Mouse (Mus musculus) myocyte (in vitro differentiated cells): Measurements from ENCODE around the gene Kpna2. TPM values are rescaled to one million over a fixed set of nuclear protein-coding genes. Genes with fewer than 3 reads are reported as not detected.

Experiments used
- H3K27me3 ChIP-seq: one replicate; pipeline ENCODE4 v1.6.1; 2011; ENCODE audit not compliant: control insufficient read depth, insufficient read depth, insufficient read length
- H3K36me3 ChIP-seq: one replicate; pipeline ENCODE4 v1.6.1; 2011; ENCODE audit not compliant: control insufficient read depth, insufficient read depth
- H3K4me2 ChIP-seq: one replicate; pipeline ENCODE4 v1.6.1; 2011; ENCODE audit warnings: low read depth, control low read depth
- H3K4me3 ChIP-seq: one replicate; pipeline ENCODE4 v1.5.1; 2011; ENCODE audit warnings: mild to moderate bottlenecking, control low read depth, moderate library complexity
- H3K79me2 ChIP-seq: one replicate; pipeline ENCODE4 v1.6.1; 2011; ENCODE audit not compliant: control insufficient read depth, insufficient read depth
- H3ac ChIP-seq: one replicate; pipeline ENCODE4 v1.6.1; 2011; ENCODE audit not compliant: control insufficient read depth, insufficient read length
- CEBPB ChIP-seq: IDR thresholded peaks from 2 replicates; pipeline ENCODE4 v1.6.1; 2011; ENCODE audit warnings: mild to moderate bottlenecking, moderate library complexity; ENCODE audit not compliant: poor library complexity, insufficient read depth, severe bottlenecking
- E2F4 ChIP-seq: IDR thresholded peaks from one replicate; pipeline ENCODE4 v1.6.1; 2011; ENCODE audit warnings: mild to moderate bottlenecking, control low read depth, moderate library complexity; ENCODE audit not compliant: insufficient read depth
- MAX ChIP-seq: IDR thresholded peaks from one replicate; pipeline ENCODE4 v1.6.1; 2011; ENCODE audit warnings: low read depth, mild to moderate bottlenecking, control low read depth
- MYOD1 ChIP-seq, 3 experiments: IDR thresholded peaks; one replicate each; pipeline ENCODE4 v1.6.1; 2011; ENCODE audit warnings: control low read depth in 2 of 3, low read depth in 2 of 3, mild to moderate bottlenecking in 2 of 3, moderate library complexity in 1 of 3; ENCODE audit not compliant: insufficient read length in 2 of 3, control insufficient read depth in 1 of 3
- MYOG ChIP-seq, 3 experiments: IDR thresholded peaks; one replicate each; pipeline ENCODE4 v1.6.1; 2011; ENCODE audit warnings: control low read depth in 2 of 3, low read depth in 2 of 3, mild to moderate bottlenecking in 2 of 3; ENCODE audit not compliant: insufficient read length in 2 of 3, control insufficient read depth in 1 of 3, insufficient read depth in 1 of 3
- POLR2A ChIP-seq: IDR thresholded peaks from one replicate; pipeline ENCODE4 v1.6.1; 2011; ENCODE audit warnings: low read depth, mild to moderate bottlenecking, control low read depth, moderate library complexity; ENCODE audit not compliant: insufficient read length
- POLR2AphosphoS2 ChIP-seq: IDR thresholded peaks from one replicate; pipeline ENCODE4 v1.6.1; 2011; ENCODE audit warnings: low read depth, control low read depth; ENCODE audit not compliant: insufficient read length
- REST ChIP-seq: IDR thresholded peaks from one replicate; pipeline ENCODE4 v1.6.1; 2011; ENCODE audit warnings: mild to moderate bottlenecking, control low read depth, moderate library complexity; ENCODE audit not compliant: insufficient read depth, insufficient read length
- SRF ChIP-seq: IDR thresholded peaks from one replicate; pipeline ENCODE4 v1.6.1; 2011; ENCODE audit warnings: low read depth; ENCODE audit not compliant: control insufficient read depth, insufficient read length
- TCF12 ChIP-seq: IDR thresholded peaks from one replicate; pipeline ENCODE4 v1.6.1; 2011; ENCODE audit warnings: mild to moderate bottlenecking, control low read depth; ENCODE audit not compliant: poor library complexity, insufficient read depth, severe bottlenecking
- TCF3 ChIP-seq: IDR thresholded peaks from one replicate; pipeline ENCODE4 v1.6.1; 2011; ENCODE audit warnings: low read depth, control low read depth; ENCODE audit not compliant: insufficient read length
- USF1 ChIP-seq: IDR thresholded peaks from one replicate; pipeline ENCODE4 v1.6.1; 2011; ENCODE audit warnings: low read depth, mild to moderate bottlenecking, control low read depth, moderate library complexity
- polyA plus RNA-seq: library from polyadenylated mRNA; unstranded; fragments of >200 nt; fragmentation: generic; extraction: Trizol; gene quantifications from one replicate; pipeline ENCODE4 v1.2.1, GENCODE M21; 2012; ENCODE audit warnings: missing spikeins

Gene Kpna2
- polyA plus RNA-seq, 1 experiment = 32.8 TPM

DNA sequence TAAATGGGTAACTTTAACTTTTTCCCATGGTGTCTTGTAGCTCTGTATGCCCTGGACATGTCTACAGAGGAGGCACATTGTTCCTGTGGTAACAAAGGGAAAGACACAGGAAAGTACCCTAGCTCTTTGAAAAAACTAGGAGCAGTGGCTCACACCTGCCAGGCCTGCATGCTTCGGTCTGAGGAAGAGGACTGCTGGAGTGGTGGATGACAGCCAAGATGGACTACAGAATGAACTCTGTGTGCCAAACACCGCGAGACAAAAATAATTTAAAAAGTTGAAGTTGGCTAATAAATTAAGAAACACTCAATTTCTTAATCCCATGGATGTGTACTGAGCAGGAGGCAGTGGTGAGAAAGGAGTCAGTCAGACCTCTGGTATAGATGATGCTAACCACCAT lies 42.1 kb upstream of the Kpna2 start:
- Histone ChIP-seq H3K27me3 (no peaks in the 10 kb centered on the region), H3K4me2 (no peak overlapping the region), H3ac (no peak overlapping the region), H3K4me3 (no peak overlapping the region), H3K79me2 (no peaks in the 10 kb centered on the region), H3K36me3 (peaks cover 45% of the 10 kb centered on the region)
- TF ChIP-seq TCF3 (no peak), POLR2AphosphoS2 (no peak), TCF12 (no peak), E2F4 (no peak), SRF (no peak), MAX (no peak), MYOG (IDR thresholded peaks at IDR 0.05; ENCODE audit: control insufficient read depth in 1 of 3, insufficient read depth in 1 of 3, insufficient read length in 2 of 3, low read depth in 2 of 3) (no peak), MYOD1 (IDR thresholded peaks at IDR 0.05; ENCODE audit: control insufficient read depth in 1 of 3, insufficient read length in 2 of 3, low read depth in 2 of 3) (no peak), POLR2A (no peak), REST (no peak)

DNA sequence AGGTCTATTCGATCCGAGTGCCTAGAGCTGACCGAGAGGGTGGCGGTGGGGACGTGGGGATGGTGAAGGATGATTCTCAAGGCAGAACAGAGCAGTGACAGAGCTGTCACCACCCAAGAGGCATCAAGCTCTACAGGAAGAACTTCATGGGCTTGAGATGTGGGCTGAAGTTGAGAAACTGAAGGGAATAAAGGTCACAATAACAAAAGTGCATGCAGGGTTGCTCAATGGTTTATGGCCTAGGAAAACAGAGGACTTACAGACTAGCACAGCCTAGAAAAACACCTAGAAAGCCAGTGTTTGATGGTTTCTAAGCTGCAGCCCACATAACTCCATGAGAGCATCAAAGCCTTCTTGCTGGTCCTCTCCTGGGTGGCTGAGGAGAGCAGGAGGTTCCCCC lies 40.1 kb upstream of the Kpna2 start:
- Histone ChIP-seq H3ac (no peak overlapping the region), H3K4me2 (no peak overlapping the region), H3K27me3 (no peaks in the 10 kb centered on the region), H3K36me3 (peaks cover 32% of the 10 kb centered on the region), H3K4me3 (no peak overlapping the region), H3K79me2 (no peaks in the 10 kb centered on the region)
- TF ChIP-seq MAX = no peak
- no peak for TF ChIP-seq CEBPB
- no peak for TF ChIP-seq TCF12
- TF ChIP-seq POLR2A = no peak
- no peak for TF ChIP-seq MYOD1 (IDR thresholded peaks at IDR 0.05; ENCODE audit: control insufficient read depth in 1 of 3, insufficient read length in 2 of 3, low read depth in 2 of 3)
- TF ChIP-seq TCF3 = no peak
- no peak for TF ChIP-seq MYOG (IDR thresholded peaks at IDR 0.05; ENCODE audit: control insufficient read depth in 1 of 3, insufficient read depth in 1 of 3, insufficient read length in 2 of 3, low read depth in 2 of 3)
- no peak for TF ChIP-seq REST
- TF ChIP-seq POLR2AphosphoS2 = no peak
- no peak for TF ChIP-seq USF1
- no peak for TF ChIP-seq E2F4

GRCm38 (mm10) chr11:107034085-107034810 lies 34.9 kb upstream of the Kpna2 start:
- Histone ChIP-seq H3K4me3 (no peak overlapping the region), H3K79me2 (no peaks in the 10 kb centered on the region), H3K4me2 (no peak overlapping the region), H3K27me3 (no peaks in the 10 kb centered on the region), H3ac (no peak overlapping the region), H3K36me3 (peaks cover 13% of the 10 kb centered on the region)
- no peak for TF ChIP-seq REST
- TF ChIP-seq MYOD1 (IDR thresholded peaks at IDR 0.05; ENCODE audit: control insufficient read depth in 1 of 3, insufficient read length in 2 of 3, low read depth in 2 of 3) = no peak
- TF ChIP-seq TCF3 = no peak
- TF ChIP-seq E2F4 = no peak
- no peak for TF ChIP-seq CEBPB
- TF ChIP-seq TCF12 = no peak
- no peak for TF ChIP-seq MYOG (IDR thresholded peaks at IDR 0.05; ENCODE audit: control insufficient read depth in 1 of 3, insufficient read depth in 1 of 3, insufficient read length in 2 of 3, low read depth in 2 of 3)
- TF ChIP-seq POLR2A = no peak
- no peak for TF ChIP-seq MAX
- TF ChIP-seq POLR2AphosphoS2 = no peak
- TF ChIP-seq USF1 = no peak
- no peak for TF ChIP-seq SRF

GRCm38 (mm10) chr11:107031635-107032034 lies 32.3 kb upstream of the Kpna2 start:
- TF ChIP-seq USF1 = no peak
- TF ChIP-seq MAX = no peak
- TF ChIP-seq POLR2AphosphoS2 = peak; percentile 67
- no peak for TF ChIP-seq MYOD1 (IDR thresholded peaks at IDR 0.05; ENCODE audit: control insufficient read depth in 1 of 3, insufficient read length in 2 of 3, low read depth in 2 of 3)
- no peak for TF ChIP-seq CEBPB
- Histone ChIP-seq H3K36me3 (no peaks in the 10 kb centered on the region), H3ac (no peak overlapping the region), H3K4me3 (no peak overlapping the region), H3K4me2 (no peak overlapping the region), H3K79me2 (no peaks in the 10 kb centered on the region), H3K27me3 (no peaks in the 10 kb centered on the region)

GRCm38 (mm10) chr11:107029536-107029935 lies 30.2 kb upstream of the Kpna2 start:
- no peaks in the 10 kb centered on the region for H3K79me2 ChIP-seq
- no peak overlapping the region for H3ac ChIP-seq
- no peaks in the 10 kb centered on the region for H3K27me3 ChIP-seq
- TF ChIP-seq POLR2A (no peak), MYOD1 (IDR thresholded peaks at IDR 0.05; ENCODE audit: control insufficient read depth in 1 of 3, insufficient read length in 2 of 3, low read depth in 2 of 3) (no peak), MYOG (IDR thresholded peaks at IDR 0.05; ENCODE audit: control insufficient read depth in 1 of 3, insufficient read depth in 1 of 3, insufficient read length in 2 of 3, low read depth in 2 of 3) (no peak), SRF (no peak), E2F4 (no peak), USF1 (no peak), POLR2AphosphoS2 (no peak), TCF3 (no peak), REST (no peak), TCF12 (no peak), MAX (no peak), CEBPB (no peak)
- H3K4me3 ChIP-seq = no peak overlapping the region
- H3K4me2 ChIP-seq = no peak overlapping the region
- H3K36me3 ChIP-seq = no peaks in the 10 kb centered on the region
